Mouse (Mus musculus) heart, embryonic 12.5 days (tissue): ENCODE results near the gene Tenm4. TPM values are rescaled to one million over a fixed set of nuclear protein-coding genes. Genes with fewer than 3 reads are reported as not detected.

Experiments
- ATAC-seq: fragments of 200-750 bp; cut with Nextera tagmentation; 2 replicates; pipeline ENCODE4 v1.8.0; 2017; ENCODE audit warnings: moderate TSS enrichment, moderate library complexity; ENCODE audit not compliant: insufficient number of reproducible peaks, low FRiP score
- H3K27ac ChIP-seq: fragments of 300-500 bp; sonication (generic); 2 replicates; pipeline ENCODE4 v1.5.1; 2016; ENCODE audit warnings: mild to moderate bottlenecking, moderate library complexity; ENCODE audit not compliant: poor library complexity, severe bottlenecking
- H3K27me3 ChIP-seq: fragments of 300-500 bp; sonication (generic); replicated peaks from 2 replicates; pipeline ENCODE4 v1.6.1; 2016; ENCODE audit warnings: mild to moderate bottlenecking, moderate library complexity
- H3K36me3 ChIP-seq: fragments of 300-500 bp; sonication (generic); 2 replicates; pipeline ENCODE4 v1.6.1; 2016; ENCODE audit warnings: mild to moderate bottlenecking, moderate library complexity
- H3K4me1 ChIP-seq: fragments of 300-500 bp; sonication (generic); replicated peaks from 2 replicates; pipeline ENCODE4 v1.6.1; 2016; ENCODE audit warnings: mild to moderate bottlenecking
- H3K4me2 ChIP-seq: fragments of 300-500 bp; sonication (generic); 2 replicates; pipeline ENCODE4 v1.6.1; 2016; ENCODE audit warnings: mild to moderate bottlenecking, moderate library complexity
- H3K4me3 ChIP-seq: fragments of 300-500 bp; sonication (generic); 2 replicates; pipeline ENCODE4 v1.5.1; 2016; ENCODE audit warnings: mild to moderate bottlenecking
- H3K9ac ChIP-seq: fragments of 300-500 bp; sonication (generic); 2 replicates; pipeline ENCODE4 v1.6.1; 2016; ENCODE audit warnings: mild to moderate bottlenecking, moderate library complexity
- H3K9me3 ChIP-seq: fragments of 300-500 bp; sonication (generic); replicated peaks from 2 replicates; pipeline ENCODE4 v1.6.1; 2016; ENCODE audit warnings: mild to moderate bottlenecking, moderate library complexity
- WGBS: fragments of 180-500 bp; shearing (Covaris S2); methylation state at CpG from one replicate; pipeline ENCODE4 v1.1.7; 2016; 5-methylcytosine and 5-hydroxymethylcytosine counted together
- polyA plus RNA-seq: library from polyadenylated mRNA; unstranded; fragments of >200 nt; fragmentation: Nextera tagmentation; extraction: Ambion mirVana; gene quantifications from 2 replicates; pipeline ENCODE4 v1.2.1, GENCODE M21; 2016

The Tenm4 gene
- polyA plus RNA-seq, 1 experiment from 2014 or later = 10.2 TPM

GRCm38 (mm10) chr7:96409323-96409880 is 238.4 kb downstream of the Tenm4 start:
- H3K9me3 ChIP-seq = no peaks in the 10 kb centered on the region
- 75% methylated on average over 11 of the region's 11 CpGs for WGBS
- peaks cover 50% of the 10 kb centered on the region for H3K27me3 ChIP-seq

DNA sequence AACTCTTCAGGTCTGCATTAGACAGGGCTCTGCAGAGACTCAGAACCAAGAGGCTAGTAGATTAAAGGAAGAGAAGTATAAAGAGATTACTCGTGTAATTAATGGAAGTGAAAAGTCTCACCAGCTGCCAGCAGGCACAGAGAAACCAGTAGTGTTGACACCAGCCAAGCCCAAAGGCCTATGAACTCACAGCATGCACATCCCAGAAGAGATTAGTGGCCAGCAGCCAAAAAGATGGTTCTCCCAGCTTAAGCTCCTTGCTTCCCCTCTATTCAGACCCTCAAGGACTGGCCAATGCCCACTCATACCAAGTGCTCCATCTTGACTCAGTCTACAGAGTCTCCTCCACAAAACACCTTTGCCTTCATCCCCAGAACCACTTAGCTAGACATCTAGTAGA is 242.8 kb downstream of the Tenm4 start:
- Histone ChIP-seq H3K4me2 (no peak overlapping the region), H3K4me1 (peaks cover 19% of the 10 kb centered on the region), H3K4me3 (no peak overlapping the region), H3K27ac (no peak overlapping the region), H3K27me3 (peaks cover 63% of the 10 kb centered on the region), H3K36me3 (no peaks in the 10 kb centered on the region), H3K9me3 (no peaks in the 10 kb centered on the region), H3K9ac (no peak overlapping the region)
- no peak for ATAC-seq
- WGBS = 26% methylated on average over 1 of the region's 1 CpGs

More at GRCm38 (mm10) chr7:96409323-96409880, 238.4 kb downstream of the Tenm4 start:
- Histone ChIP-seq H3K4me1 (peaks cover 13% of the 10 kb centered on the region), H3K9ac (no peak overlapping the region), H3K27ac (no peak overlapping the region), H3K36me3 (no peaks in the 10 kb centered on the region), H3K4me2 (no peak overlapping the region), H3K4me3 (no peak overlapping the region)
- ATAC-seq = no peak

GRCm38 (mm10) chr7:96414290-96415055 is 243.4 kb downstream of the Tenm4 start:
- Histone ChIP-seq H3K27ac (no peak overlapping the region), H3K27me3 (peaks cover 66% of the 10 kb centered on the region)

GRCm38 (mm10) chr7:96417251-96418004 is 246.4 kb downstream of the Tenm4 start:
- Histone ChIP-seq H3K36me3 (no peaks in the 10 kb centered on the region), H3K4me3 (no peak overlapping the region), H3K4me2 (no peak overlapping the region), H3K9me3 (no peaks in the 10 kb centered on the region), H3K9ac (no peak overlapping the region), H3K4me1 (peaks cover 37% of the 10 kb centered on the region), H3K27ac (no peak overlapping the region), H3K27me3 (peaks cover 60% of the 10 kb centered on the region)
- no peak for ATAC-seq
- WGBS = 73% methylated on average over 13 of the region's 13 CpGs

More at GRCm38 (mm10) chr7:96414290-96415055, 243.4 kb downstream of the Tenm4 start:
- Histone ChIP-seq H3K36me3 (no peaks in the 10 kb centered on the region), H3K9ac (no peak overlapping the region), H3K4me2 (no peak overlapping the region), H3K4me1 (peaks cover 19% of the 10 kb centered on the region), H3K9me3 (no peaks in the 10 kb centered on the region), H3K4me3 (no peak overlapping the region)
- 64% methylated on average over 9 of the region's 9 CpGs for WGBS
- ATAC-seq = 0 out of 2 replicates have a peak, but pooled peaks have one; percentile 46

- Histone ChIP-seq H3K36me3 (no peaks in the 10 kb centered on the region), H3K4me2 (no peak overlapping the region), H3K4me3 (no peak overlapping the region), H3K27me3 (peaks cover 60% of the 10 kb centered on the region), H3K9me3 (no peaks in the 10 kb centered on the region), H3K27ac (no peak overlapping the region), H3K9ac (no peak overlapping the region), H3K4me1 (peaks cover 37% of the 10 kb centered on the region)
- 65% methylated on average over 3 of the region's 3 CpGs for WGBS
- ATAC-seq = no peak
Measured at GRCm38 (mm10) chr7:96418146-96418545, 247.1 kb downstream of the Tenm4 start.

DNA sequence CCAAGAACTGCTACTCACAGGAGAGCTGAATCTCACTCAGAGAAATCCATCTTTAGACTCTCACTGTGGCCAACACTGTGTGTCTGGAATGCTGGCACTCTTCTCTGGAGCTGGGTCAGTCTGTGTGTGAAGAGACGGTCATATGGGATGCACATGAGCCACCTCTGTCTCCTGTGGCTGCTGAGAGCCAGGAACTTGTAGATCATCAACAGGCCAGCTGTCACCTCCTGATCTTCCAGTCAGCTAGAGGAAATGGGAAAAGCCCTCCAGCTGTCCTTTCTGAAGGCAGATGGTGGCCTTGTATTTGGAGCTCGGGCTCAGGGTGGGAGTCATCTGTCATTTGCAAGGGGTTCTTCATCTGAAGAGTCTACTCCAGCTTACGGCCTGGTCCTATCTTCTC is 249.0 kb downstream of the Tenm4 start:
- peaks cover 70% of the 10 kb centered on the region for H3K27me3 ChIP-seq
- no peaks in the 10 kb centered on the region for H3K9me3 ChIP-seq
- no peaks in the 10 kb centered on the region for H3K36me3 ChIP-seq
- peaks cover 28% of the 10 kb centered on the region for H3K4me1 ChIP-seq
- H3K9ac ChIP-seq = no peak overlapping the region
- WGBS = 64% methylated on average over 3 of the region's 3 CpGs
- H3K4me2 ChIP-seq = no peak overlapping the region
- H3K27ac ChIP-seq = no peak overlapping the region
- ATAC-seq = no peak
- no peak overlapping the region for H3K4me3 ChIP-seq

- peak overlapping the region; percentile 60 for H3K27ac ChIP-seq
- no peaks in the 10 kb centered on the region for H3K9me3 ChIP-seq
- H3K36me3 ChIP-seq = no peaks in the 10 kb centered on the region
- peaks cover 28% of the 10 kb centered on the region for H3K4me1 ChIP-seq
- H3K4me2 ChIP-seq = no peak overlapping the region
- peaks cover 69% of the 10 kb centered on the region for H3K27me3 ChIP-seq
- H3K9ac ChIP-seq = no peak overlapping the region
- H3K4me3 ChIP-seq = no peak overlapping the region
- WGBS = 28% methylated on average over 9 of the region's 9 CpGs
- peak; percentile 88 for ATAC-seq
Measured at GRCm38 (mm10) chr7:96420926-96421605, 250.0 kb downstream of the Tenm4 start.

DNA sequence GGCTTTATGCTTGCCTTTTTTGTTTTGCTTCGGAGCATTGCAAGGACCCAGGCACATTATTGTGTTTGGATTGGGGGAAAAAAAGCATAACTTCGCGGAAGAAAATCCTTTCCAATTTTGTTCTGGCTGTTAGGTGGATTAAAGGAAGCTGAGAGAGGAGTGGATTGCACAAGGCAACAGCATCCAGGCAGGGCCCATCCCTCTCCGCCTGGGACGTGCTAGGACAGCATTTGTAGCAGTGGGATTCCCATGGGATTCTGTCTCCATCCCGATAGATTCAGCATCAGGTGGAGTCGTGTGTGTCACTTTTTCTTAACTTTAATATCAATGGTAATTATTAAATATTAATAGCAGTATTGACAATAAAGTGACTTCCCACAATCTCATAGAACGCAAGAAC is 255.9 kb downstream of the Tenm4 start:
- no peak overlapping the region; the same call in 1 of the 2 replicates for H3K27ac ChIP-seq
- no peak overlapping the region for H3K4me2 ChIP-seq
- no peak for ATAC-seq
- peaks cover 57% of the 10 kb centered on the region for H3K27me3 ChIP-seq
- 76% methylated on average over 8 of the region's 8 CpGs for WGBS
- H3K36me3 ChIP-seq = no peaks in the 10 kb centered on the region
- H3K9me3 ChIP-seq = no peaks in the 10 kb centered on the region
- no peak overlapping the region for H3K9ac ChIP-seq
- H3K4me3 ChIP-seq = no peak overlapping the region
- peaks cover 5% of the 10 kb centered on the region; the same call in 1 of the 2 replicates for H3K4me1 ChIP-seq

DNA sequence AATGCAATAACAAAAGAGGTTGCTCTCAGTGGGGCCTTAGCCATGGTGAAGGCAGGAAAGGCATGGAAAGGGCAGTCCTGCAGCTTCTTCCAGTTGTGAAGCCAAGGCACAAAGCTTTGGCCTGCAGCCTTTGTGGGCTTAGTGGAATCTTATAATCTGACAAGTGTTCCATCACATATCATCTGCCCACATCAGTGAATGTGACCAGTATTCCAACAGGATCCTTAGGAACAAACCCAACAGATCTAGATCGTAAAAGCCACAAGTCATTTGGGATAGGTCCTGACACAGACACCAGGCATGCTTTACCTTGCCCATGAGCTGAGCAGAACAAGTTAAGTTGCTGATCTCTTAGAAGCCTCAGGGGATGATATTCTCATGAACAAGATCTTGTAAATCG is 262.3 kb downstream of the Tenm4 start:
- H3K4me2 ChIP-seq = no peak overlapping the region
- 83% methylated on average over 2 of the region's 2 CpGs for WGBS
- no peaks in the 10 kb centered on the region for H3K36me3 ChIP-seq
- H3K4me1 ChIP-seq = no peaks in the 10 kb centered on the region
- ATAC-seq = no peak
- no peak overlapping the region for H3K4me3 ChIP-seq
- H3K27me3 ChIP-seq = peaks cover 31% of the 10 kb centered on the region
- H3K27ac ChIP-seq = no peak overlapping the region
- no peaks in the 10 kb centered on the region for H3K9me3 ChIP-seq
- H3K9ac ChIP-seq = no peak overlapping the region

DNA sequence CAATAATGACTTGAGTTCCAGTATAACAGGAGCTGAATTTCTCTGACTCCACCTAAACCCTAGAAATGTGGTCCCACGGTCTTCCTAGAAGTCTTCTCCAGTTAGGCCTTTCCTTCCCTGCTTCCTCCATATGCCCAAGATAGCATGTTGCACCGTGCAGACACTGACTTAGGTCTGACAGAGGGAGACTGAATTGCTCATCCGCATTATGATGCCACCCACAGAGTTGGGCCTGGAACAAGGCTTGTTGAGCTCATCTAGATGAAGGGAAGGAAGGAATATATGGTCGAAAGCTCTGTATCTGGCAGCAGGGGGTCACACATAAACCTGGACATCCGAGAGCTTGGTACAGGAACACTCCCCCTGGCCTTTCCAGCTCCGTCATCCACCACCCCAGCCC is 267.3 kb downstream of the Tenm4 start:
- Histone ChIP-seq H3K9me3 (no peaks in the 10 kb centered on the region), H3K27me3 (peaks cover 11% of the 10 kb centered on the region; the same call in 1 of the 2 replicates), H3K27ac (no peak overlapping the region), H3K4me2 (no peak overlapping the region), H3K4me3 (no peak overlapping the region), H3K9ac (no peak overlapping the region), H3K36me3 (no peaks in the 10 kb centered on the region), H3K4me1 (0 out of 2 replicates have a peak, but pooled peaks cover 3% of the 10 kb centered on the region)
- 82% methylated on average over 6 of the region's 6 CpGs for WGBS
- ATAC-seq = no peak
